Mouse (Mus musculus): ENCODE data around the gene Gm20388. TPM values are rescaled to one million over a fixed set of nuclear protein-coding genes. Genes with fewer than 3 reads are reported as not detected.

Gm20388 gene
- polyA plus RNA-seq, 1 experiment from 2014 or later = 1.7 TPM

DNA sequence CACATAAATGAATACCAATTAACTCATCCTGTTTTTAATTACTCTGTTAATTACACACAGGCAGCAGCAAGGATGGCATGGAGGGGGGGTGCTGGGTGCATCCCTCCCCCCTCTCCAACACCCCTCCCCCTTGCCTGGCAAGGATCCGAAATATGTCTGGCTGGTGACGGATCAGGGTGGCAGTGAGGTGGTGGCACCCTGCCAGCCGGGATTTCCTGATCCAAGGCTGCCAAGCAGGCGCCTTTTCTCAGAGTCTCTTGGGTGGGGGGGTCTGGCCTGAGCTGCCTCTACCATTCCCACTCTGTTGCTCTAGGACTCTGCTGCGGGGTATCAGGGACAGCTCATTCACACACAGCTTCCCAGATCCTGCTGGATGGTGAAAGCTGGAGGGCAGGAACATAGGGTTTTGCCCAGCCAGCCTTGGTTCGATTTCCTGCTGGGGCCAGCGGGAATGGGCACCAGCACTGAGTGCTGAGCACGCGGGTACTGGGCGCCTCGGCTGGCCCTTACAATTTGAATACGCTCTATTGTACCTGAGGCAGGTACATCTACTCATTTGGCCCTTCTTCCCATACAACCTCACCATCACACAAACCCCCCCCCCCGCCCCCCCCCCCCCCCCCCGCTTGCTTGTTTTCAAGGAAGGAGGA is 2755.2 kb downstream of the Gm20388 start:
- no peaks in the 10 kb centered on the region for H3K9me3 ChIP-seq
- peaks cover 53% of the 10 kb centered on the region for H3K27me3 ChIP-seq (ENCODE audit: insufficient read depth, poor library complexity, severe bottlenecking)
- DNase-seq (ENCODE audit: low spot score) = no peak
- H3K36me3 ChIP-seq = no peaks in the 10 kb centered on the region
- WGBS = 73% methylated on average over 13 of the region's 14 CpGs
- 0 out of 2 replicates have a peak overlapping the region, but pooled peaks have one; percentile 12 for H3K27ac ChIP-seq
- H3K4me1 ChIP-seq (replicated peaks) = peaks cover 69% of the 10 kb centered on the region
- no peak overlapping the region for H3K4me3 ChIP-seq

- Histone ChIP-seq H3K27me3 (ENCODE audit: insufficient read depth, poor library complexity, severe bottlenecking) (peaks cover 58% of the 10 kb centered on the region), H3K4me3 (no peak overlapping the region), H3K4me1 (replicated peaks) (peaks cover 67% of the 10 kb centered on the region), H3K27ac (peak overlapping the region; percentile 16; the same call in 1 of the 2 replicates), H3K9me3 (no peaks in the 10 kb centered on the region), H3K36me3 (no peaks in the 10 kb centered on the region)
- 60% methylated on average over 9 of the region's 9 CpGs for WGBS
- DNase-seq (ENCODE audit: low spot score) = no peak
These were observed 2755.7 kb downstream of the Gm20388 start for GRCm38 (mm10) chr8:122666338-122666764.

- Histone ChIP-seq H3K36me3 (no peaks in the 10 kb centered on the region), H3K4me3 (no peak overlapping the region), H3K4me1 (replicated peaks) (peaks cover 63% of the 10 kb centered on the region), H3K27me3 (ENCODE audit: insufficient read depth, poor library complexity, severe bottlenecking) (peaks cover 63% of the 10 kb centered on the region), H3K9me3 (no peaks in the 10 kb centered on the region), H3K27ac (peak overlapping the region; percentile 16; the same call in 1 of the 2 replicates)
- no peak for DNase-seq (ENCODE audit: low spot score)
- WGBS = 68% methylated on average over 12 of the region's 12 CpGs
These were observed 2756.2 kb downstream of the Gm20388 start for GRCm38 (mm10) chr8:122666827-122667226.

DNA sequence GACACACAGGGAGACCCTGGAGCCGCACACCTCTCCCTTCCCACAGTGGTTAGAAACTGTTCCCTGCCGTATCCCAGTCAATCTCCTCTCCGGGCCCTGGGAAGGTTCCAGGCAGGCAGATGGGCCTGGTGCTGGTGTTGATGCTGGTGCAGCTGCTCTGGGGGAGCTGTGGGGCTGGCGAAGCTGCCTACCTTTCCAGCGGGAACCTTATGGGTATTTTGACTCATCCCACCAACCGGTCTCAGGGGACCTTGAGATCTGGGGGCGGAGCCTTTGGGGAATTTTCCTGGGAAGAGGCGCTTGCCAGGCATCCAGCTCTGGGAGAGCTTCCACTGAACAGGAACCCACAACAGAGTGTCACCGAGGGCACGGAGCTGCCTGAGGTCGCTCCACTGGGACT is 2757.2 kb downstream of the Gm20388 start:
- peaks cover 61% of the 10 kb centered on the region for H3K4me1 ChIP-seq (replicated peaks)
- peaks cover 73% of the 10 kb centered on the region for H3K27me3 ChIP-seq (ENCODE audit: insufficient read depth, poor library complexity, severe bottlenecking)
- H3K4me3 ChIP-seq = no peak overlapping the region
- H3K36me3 ChIP-seq = no peaks in the 10 kb centered on the region
- no peaks in the 10 kb centered on the region for H3K9me3 ChIP-seq
- no peak overlapping the region for H3K27ac ChIP-seq
- WGBS = 78% methylated on average over 11 of the region's 11 CpGs
- DNase-seq (ENCODE audit: low spot score) = no peak

DNA sequence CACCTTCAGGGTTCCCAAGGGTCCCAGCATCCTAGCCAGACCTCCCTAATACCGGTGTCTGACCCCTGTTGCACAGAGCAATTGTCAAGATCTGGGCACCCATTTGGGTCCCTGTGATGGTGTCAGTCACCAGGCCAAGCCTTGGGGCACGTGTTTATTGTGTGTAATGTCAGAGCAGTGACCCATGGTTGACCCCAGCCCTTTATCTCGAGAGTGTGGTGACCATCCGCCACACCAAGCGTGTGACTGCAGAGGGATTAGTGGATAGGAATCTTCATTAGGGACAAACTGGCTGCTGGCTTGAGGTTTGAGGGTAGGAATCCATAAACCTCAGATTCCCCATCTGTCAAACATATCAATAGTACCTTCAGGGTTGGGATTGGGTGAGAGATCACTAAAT is 2758.7 kb downstream of the Gm20388 start:
- Histone ChIP-seq H3K9me3 (no peaks in the 10 kb centered on the region), H3K4me3 (no peak overlapping the region), H3K36me3 (no peaks in the 10 kb centered on the region), H3K27ac (no peak overlapping the region), H3K4me1 (replicated peaks) (peaks cover 63% of the 10 kb centered on the region), H3K27me3 (ENCODE audit: insufficient read depth, poor library complexity, severe bottlenecking) (peaks cover 88% of the 10 kb centered on the region)
- peak; percentile 33 for DNase-seq (ENCODE audit: low spot score)
- 15% methylated on average over 5 of the region's 5 CpGs for WGBS

GRCm38 (mm10) chr8:122670001-122670400 is 2759.4 kb downstream of the Gm20388 start:
- H3K27me3 ChIP-seq (ENCODE audit: insufficient read depth, poor library complexity, severe bottlenecking) = peaks cover 95% of the 10 kb centered on the region

GRCm38 (mm10) chr8:122670718-122671117 is 2760.1 kb downstream of the Gm20388 start:
- H3K27ac ChIP-seq = peak overlapping the region; percentile 12; the same call in 1 of the 2 replicates
- peaks cover 68% of the 10 kb centered on the region for H3K4me1 ChIP-seq (replicated peaks)
- H3K27me3 ChIP-seq (ENCODE audit: insufficient read depth, poor library complexity, severe bottlenecking) = peaks cover 100% of the 10 kb centered on the region
- H3K9me3 ChIP-seq = no peaks in the 10 kb centered on the region
- no peaks in the 10 kb centered on the region for H3K36me3 ChIP-seq
- DNase-seq (ENCODE audit: low spot score) = no peak
- 76% methylated on average over 3 of the region's 3 CpGs for WGBS
- H3K4me3 ChIP-seq = no peak overlapping the region

More at GRCm38 (mm10) chr8:122670001-122670400, 2759.4 kb downstream of the Gm20388 start:
- no peak overlapping the region; the same call in 1 of the 2 replicates for H3K27ac ChIP-seq
- H3K4me1 ChIP-seq (replicated peaks) = peaks cover 68% of the 10 kb centered on the region
- no peaks in the 10 kb centered on the region for H3K9me3 ChIP-seq
- DNase-seq (ENCODE audit: low spot score) = no peak
- no peak overlapping the region for H3K4me3 ChIP-seq
- no peaks in the 10 kb centered on the region for H3K36me3 ChIP-seq
- WGBS = 22% methylated on average over 11 of the region's 11 CpGs

DNA sequence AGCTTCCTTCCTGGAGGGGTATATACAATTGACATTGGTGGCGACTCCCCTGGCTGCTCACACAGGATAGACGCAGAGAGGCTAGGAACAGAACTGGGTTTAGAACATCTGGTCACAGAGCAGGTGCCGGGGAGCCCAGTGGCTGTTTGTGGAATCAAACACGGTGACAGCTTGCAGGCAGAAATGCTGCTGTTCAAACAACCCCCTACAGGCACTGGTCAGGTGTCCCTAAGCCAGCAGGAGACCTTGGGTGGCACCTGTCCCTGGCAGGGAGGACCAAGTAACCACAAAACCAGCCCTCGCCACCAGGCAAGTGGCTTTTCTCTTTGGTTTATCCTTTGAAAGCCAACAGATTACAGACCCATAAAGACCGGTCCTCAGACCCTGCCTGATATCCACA is 2761.3 kb downstream of the Gm20388 start:
- WGBS = 78% methylated on average over 6 of the region's 6 CpGs
- DNase-seq (ENCODE audit: low spot score) = no peak
- Histone ChIP-seq H3K27me3 (ENCODE audit: insufficient read depth, poor library complexity, severe bottlenecking) (peaks cover 100% of the 10 kb centered on the region), H3K27ac (no peak overlapping the region), H3K36me3 (no peaks in the 10 kb centered on the region), H3K4me3 (no peak overlapping the region), H3K9me3 (no peaks in the 10 kb centered on the region), H3K4me1 (replicated peaks) (peaks cover 67% of the 10 kb centered on the region)

DNA sequence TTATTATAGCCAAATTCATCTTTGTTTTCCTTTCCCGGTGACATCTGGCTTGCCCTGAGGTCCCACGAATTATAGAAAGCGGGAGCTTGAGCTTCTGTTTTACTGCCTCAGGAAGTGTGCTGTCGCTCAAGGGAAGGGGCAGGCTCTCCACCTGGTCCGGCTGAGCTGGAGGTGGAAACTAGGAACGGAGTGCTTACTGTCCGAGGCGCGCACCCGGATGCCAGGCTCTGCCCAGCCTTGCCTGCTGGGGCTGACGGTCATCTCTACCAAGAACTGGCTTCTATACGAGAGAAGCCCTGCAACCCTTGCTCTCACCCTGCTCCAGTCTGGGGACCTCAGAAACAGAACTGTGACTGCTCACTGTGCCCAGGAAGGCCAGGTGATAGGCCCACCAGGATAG is 2763.3 kb downstream of the Gm20388 start:
- DNase-seq (ENCODE audit: low spot score) = no peak
- H3K36me3 ChIP-seq = no peaks in the 10 kb centered on the region
- no peaks in the 10 kb centered on the region for H3K9me3 ChIP-seq
- no peak overlapping the region for H3K4me3 ChIP-seq
- H3K27ac ChIP-seq = no peak overlapping the region
- WGBS = 81% methylated on average over 12 of the region's 12 CpGs
- H3K27me3 ChIP-seq (ENCODE audit: insufficient read depth, poor library complexity, severe bottlenecking) = peaks cover 100% of the 10 kb centered on the region
- peaks cover 73% of the 10 kb centered on the region for H3K4me1 ChIP-seq (replicated peaks)

DNA sequence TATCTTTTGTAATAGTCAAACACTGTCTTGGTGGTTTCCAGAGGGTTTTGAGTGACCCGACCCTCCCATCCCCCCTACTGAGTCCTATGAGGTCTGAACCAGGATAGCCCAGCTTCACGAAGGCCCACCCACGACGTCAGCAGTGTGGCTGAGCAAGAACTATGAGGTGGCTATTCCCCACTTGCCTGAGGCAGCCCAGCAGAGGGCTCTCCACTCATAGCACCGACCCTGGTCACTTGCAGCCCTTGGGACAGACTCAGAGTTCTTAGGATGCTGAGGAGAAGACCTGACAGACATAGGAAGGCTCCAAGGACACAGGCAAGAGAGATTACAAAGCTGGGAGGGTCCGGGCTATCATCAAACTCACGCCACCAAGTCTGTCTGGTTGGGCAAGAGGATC is 2764.4 kb downstream of the Gm20388 start:
- Histone ChIP-seq H3K9me3 (no peaks in the 10 kb centered on the region), H3K27ac (no peak overlapping the region), H3K4me3 (no peak overlapping the region), H3K27me3 (ENCODE audit: insufficient read depth, poor library complexity, severe bottlenecking) (peaks cover 100% of the 10 kb centered on the region), H3K36me3 (no peaks in the 10 kb centered on the region), H3K4me1 (replicated peaks) (peaks cover 73% of the 10 kb centered on the region)
- DNase-seq (ENCODE audit: low spot score) = no peak
- 44% methylated on average over 7 of the region's 7 CpGs for WGBS

GRCm38 (mm10) chr8:122675596-122676420 is 2765.2 kb downstream of the Gm20388 start:
- peak overlapping the region; percentile 89 for H3K27ac ChIP-seq
- DNase-seq (ENCODE audit: low spot score) = no peak

GRCm38 (mm10) chr8:122676621-122677480 is 2766.2 kb downstream of the Gm20388 start:
- H3K9me3 ChIP-seq = no peaks in the 10 kb centered on the region
- peaks cover 100% of the 10 kb centered on the region for H3K27me3 ChIP-seq (ENCODE audit: insufficient read depth, poor library complexity, severe bottlenecking)
- peak overlapping the region; percentile 89 for H3K27ac ChIP-seq
- DNase-seq (ENCODE audit: low spot score) = peak; percentile 53
- H3K4me3 ChIP-seq = peak overlapping the region; percentile 74
- WGBS = 19% methylated on average over 16 of the region's 16 CpGs
- no peaks in the 10 kb centered on the region for H3K36me3 ChIP-seq
- peaks cover 71% of the 10 kb centered on the region for H3K4me1 ChIP-seq (replicated peaks)

More at GRCm38 (mm10) chr8:122675596-122676420, 2765.2 kb downstream of the Gm20388 start:
- Histone ChIP-seq H3K4me3 (peak overlapping the region; percentile 74; the same call in 1 of the 2 replicates), H3K36me3 (no peaks in the 10 kb centered on the region), H3K4me1 (replicated peaks) (peaks cover 70% of the 10 kb centered on the region), H3K9me3 (no peaks in the 10 kb centered on the region), H3K27me3 (ENCODE audit: insufficient read depth, poor library complexity, severe bottlenecking) (peaks cover 100% of the 10 kb centered on the region)
- WGBS = 83% methylated on average over 17 of the region's 17 CpGs

Data from hindbrain, embryonic 10.5 days (tissue).